Mouse (Mus musculus): ENCODE results near the gene Scgb2b15. TPM values are rescaled to one million over a fixed set of nuclear protein-coding genes. Genes with fewer than 3 reads are reported as not detected.

Gene Scgb2b15
- total RNA-seq (2023), result not detected

GRCm38 (mm10) chr7:32829562-32829961, at the start of gene Scgb2b15:
TSS of gene Scgb2b15 (minus strand) at chr7:32829662.

DNA sequence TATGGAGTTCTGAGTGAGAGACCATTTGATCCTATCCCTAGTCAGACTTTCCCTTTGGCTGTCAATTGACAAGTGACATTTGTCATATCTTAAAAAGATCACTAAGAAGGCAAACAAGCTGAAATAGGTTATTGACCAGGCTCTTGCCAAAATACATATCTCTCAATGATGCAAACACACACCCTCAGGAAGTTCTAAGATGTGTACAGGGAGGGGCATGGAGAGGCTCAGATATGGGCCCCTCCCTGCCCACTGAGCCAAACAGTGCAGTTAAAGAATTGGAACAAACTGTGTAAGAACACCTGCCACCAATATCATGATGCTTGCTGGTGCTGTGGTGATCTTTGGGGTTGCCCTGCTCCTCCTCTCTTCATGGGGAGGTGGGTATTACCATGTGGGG, 6.8 kb upstream of the Scgb2b15 start, which contains the start of gene Scgb1b15:
Scgb1b15 (plus strand) TSS at position 301 of the 400 bp plus-strand sequence.

Other genes with a start within 250 kb of the Scgb2b15 start
- gene Scgb1b15, start 6.9 kb upstream of the Scgb2b15 start, total RNA-seq (2023), result not detected
- not detected for gene Scgb2b17, start 226.9 kb upstream of the Scgb2b15 start, total RNA-seq (2023)
- gene Scgb1b17, start 233.8 kb upstream of the Scgb2b15 start, total RNA-seq (2023), result not detected

Measured in neutrophil, adult 83 days (primary cell).